Mouse (Mus musculus): ENCODE measurements at regions not wholly inside any gene's neighbourhood (a gene's known extent, or its start where the extent isn't known, plus 50 kb on each side); places are given as distances from the start of the nearest gene placed in this dataset.

GRCm38 (mm10) chr5:91713020-91713419 is 195.6 kb downstream of the Parm1 start:
- TF ChIP-seq TAL1 (IDR thresholded peaks at IDR 0.05; ENCODE audit: low read length) (no peak), GATA1 (IDR thresholded peaks at IDR 0.05; ENCODE audit: low read length) (no peak)
